Mouse (Mus musculus): Measurements from ENCODE around the gene Elmo1. TPM values are rescaled to one million over a fixed set of nuclear protein-coding genes. Genes with fewer than 3 reads are reported as not detected.

The Elmo1 gene
- polyA plus RNA-seq, 1 experiment from 2014 or later, result 11.2 TPM

GRCm38 (mm10) chr13:20146848-20147247, 56.5 kb downstream of the Elmo1 start:
- no peak for ATAC-seq (ENCODE audit: insufficient read depth, low FRiP score, low read depth)
- Histone ChIP-seq H3K4me3 (replicated peaks) (no peak overlapping the region), H3K9ac (no peak overlapping the region), H3K27ac (no peak overlapping the region), H3K4me1 (peaks cover 3% of the 10 kb centered on the region; the same call in 1 of the 2 replicates), H3K27me3 (replicated peaks) (no peaks in the 10 kb centered on the region), H3K4me2 (no peak overlapping the region), H3K9me3 (no peaks in the 10 kb centered on the region), H3K36me3 (no peaks in the 10 kb centered on the region)
- WGBS, result 86% methylated on average over 4 of the region's 4 CpGs

DNA sequence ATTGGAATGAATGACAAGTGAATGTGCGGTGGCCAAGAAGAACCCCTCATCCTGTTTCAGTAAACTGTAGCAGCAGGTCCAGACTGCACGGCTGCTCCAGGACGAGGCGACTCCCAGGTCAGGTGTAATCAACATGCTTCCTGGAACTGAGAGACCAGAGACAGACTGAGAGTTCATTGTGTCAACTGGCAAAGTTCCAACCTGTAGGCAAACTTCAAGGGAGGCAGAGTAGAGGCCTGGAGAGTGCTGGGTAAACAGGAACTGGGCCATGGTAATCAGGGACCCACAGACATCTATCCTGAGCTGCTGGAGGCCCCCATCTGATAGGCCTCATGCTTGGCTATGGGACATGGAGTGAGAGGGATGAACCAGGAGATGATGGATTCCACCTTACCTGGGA, 57.3 kb downstream of the Elmo1 start:
- peak overlapping the region; percentile 31; the same call in 1 of the 2 replicates for H3K27ac ChIP-seq
- no peaks in the 10 kb centered on the region for H3K27me3 ChIP-seq (replicated peaks)
- H3K4me2 ChIP-seq, result no peak overlapping the region
- no peak overlapping the region for H3K4me3 ChIP-seq (replicated peaks)
- peak; percentile 66 for ATAC-seq (ENCODE audit: insufficient read depth, low FRiP score, low read depth)
- peaks cover 3% of the 10 kb centered on the region; the same call in 1 of the 2 replicates for H3K4me1 ChIP-seq
- no peaks in the 10 kb centered on the region for H3K9me3 ChIP-seq
- no peak overlapping the region for H3K9ac ChIP-seq
- no peaks in the 10 kb centered on the region for H3K36me3 ChIP-seq
- WGBS, result 50% methylated on average over 4 of the region's 4 CpGs

DNA sequence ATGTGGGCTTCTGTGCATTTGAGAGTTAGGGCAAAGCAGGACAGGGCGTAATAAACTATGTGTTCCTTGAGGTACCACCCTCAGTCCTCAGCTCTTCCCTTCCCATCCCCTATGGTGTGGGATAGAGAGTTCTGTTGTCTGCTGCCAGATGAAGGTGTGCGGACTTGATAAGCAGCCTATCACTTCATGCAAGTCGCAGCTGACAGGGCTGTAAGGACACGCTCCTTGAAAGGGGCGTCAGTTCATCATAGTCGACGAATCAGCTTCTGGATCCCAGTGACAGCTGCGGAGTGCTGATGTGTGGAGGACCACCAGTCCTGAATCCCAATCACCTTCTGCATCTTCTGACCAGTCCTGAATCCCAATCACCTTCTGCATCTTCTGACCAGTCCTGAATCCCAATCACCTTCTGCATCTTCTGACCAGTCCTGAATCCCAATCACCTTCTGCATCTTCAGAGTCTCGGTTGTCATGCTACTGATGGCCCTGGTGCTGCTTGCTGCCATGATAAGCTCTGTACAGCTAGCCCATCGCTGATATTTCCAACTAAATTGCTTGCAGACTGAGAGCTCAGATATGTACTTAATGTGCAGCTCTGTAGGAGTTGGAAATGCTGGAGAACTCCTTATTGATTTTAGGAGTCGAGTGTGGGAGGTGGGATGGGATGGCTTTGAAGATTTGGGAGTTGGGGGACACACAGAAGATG, 59.9 kb downstream of the Elmo1 start:
- Histone ChIP-seq H3K9ac (no peak overlapping the region), H3K27ac (no peak overlapping the region), H3K36me3 (no peaks in the 10 kb centered on the region), H3K9me3 (no peaks in the 10 kb centered on the region), H3K27me3 (replicated peaks) (no peaks in the 10 kb centered on the region), H3K4me3 (replicated peaks) (no peak overlapping the region), H3K4me2 (no peak overlapping the region), H3K4me1 (peaks cover 3% of the 10 kb centered on the region; the same call in 1 of the 2 replicates)
- ATAC-seq (ENCODE audit: insufficient read depth, low FRiP score, low read depth), result peak; percentile 93
- 78% methylated on average over 11 of the region's 11 CpGs for WGBS

- Histone ChIP-seq H3K27me3 (replicated peaks) (no peaks in the 10 kb centered on the region), H3K4me3 (replicated peaks) (no peak overlapping the region), H3K36me3 (no peaks in the 10 kb centered on the region), H3K27ac (no peak overlapping the region), H3K9ac (no peak overlapping the region), H3K4me1 (peaks cover 3% of the 10 kb centered on the region; the same call in 1 of the 2 replicates), H3K9me3 (no peaks in the 10 kb centered on the region), H3K4me2 (no peak overlapping the region)
- 53% methylated on average over 4 of the region's 4 CpGs for WGBS
- ATAC-seq (ENCODE audit: insufficient read depth, low FRiP score, low read depth), result no peak
These were observed 61.0 kb downstream of the Elmo1 start for GRCm38 (mm10) chr13:20151302-20151978.

GRCm38 (mm10) chr13:20157059-20157458, 66.7 kb downstream of the Elmo1 start:
- Histone ChIP-seq H3K9me3 (no peaks in the 10 kb centered on the region), H3K4me1 (no peaks in the 10 kb centered on the region), H3K27me3 (replicated peaks) (no peaks in the 10 kb centered on the region), H3K4me2 (no peak overlapping the region), H3K4me3 (replicated peaks) (no peak overlapping the region), H3K9ac (no peak overlapping the region), H3K27ac (no peak overlapping the region), H3K36me3 (no peaks in the 10 kb centered on the region)
- ATAC-seq (ENCODE audit: insufficient read depth, low FRiP score, low read depth), result no peak
- 93% methylated on average over 1 of the region's 1 CpGs for WGBS

GRCm38 (mm10) chr13:20157529-20157928, 67.1 kb downstream of the Elmo1 start:
- 71% methylated on average over 5 of the region's 5 CpGs for whole genome bisulfite sequencing
- no peak overlapping the region for H3K27ac ChIP-seq
- no peak for ATAC-seq (ENCODE audit: insufficient read depth, low FRiP score, low read depth)
- no peaks in the 10 kb centered on the region for H3K27me3 ChIP-seq (replicated peaks)
- H3K9me3 ChIP-seq, result no peaks in the 10 kb centered on the region
- no peak overlapping the region for H3K9ac ChIP-seq
- no peaks in the 10 kb centered on the region for H3K36me3 ChIP-seq
- H3K4me2 ChIP-seq, result no peak overlapping the region
- no peak overlapping the region for H3K4me3 ChIP-seq (replicated peaks)
- H3K4me1 ChIP-seq, result no peaks in the 10 kb centered on the region

DNA sequence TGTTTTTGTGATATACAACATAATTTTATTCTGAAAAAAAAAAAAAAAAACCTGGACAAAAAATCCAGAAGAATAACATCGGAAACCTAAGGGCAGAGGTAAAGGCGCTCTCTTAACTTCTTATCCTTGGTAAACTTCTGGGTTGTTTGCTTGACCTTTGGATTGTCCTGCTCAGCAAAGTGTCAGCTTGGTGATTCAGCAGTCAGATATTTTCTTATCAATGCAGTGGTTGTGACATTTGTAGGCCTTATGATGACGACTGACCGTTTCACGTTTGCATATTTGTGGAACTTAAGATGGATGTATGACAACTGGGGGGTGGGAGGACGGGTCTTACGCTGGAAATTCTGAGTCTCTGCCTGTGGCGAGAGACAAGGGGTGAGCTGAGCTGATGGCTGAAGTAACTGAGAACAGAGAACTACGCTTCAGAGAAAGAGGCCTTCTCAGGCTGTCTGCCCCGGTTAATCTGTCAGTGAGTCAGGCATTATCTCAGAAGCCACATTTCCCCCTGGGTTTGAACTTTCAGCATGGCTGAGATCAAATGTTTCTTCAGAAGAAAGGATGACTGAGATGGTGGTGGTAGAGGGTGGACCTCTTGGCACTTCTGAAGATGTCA, 73.1 kb downstream of the Elmo1 start:
- no peak overlapping the region for H3K4me2 ChIP-seq
- 43% methylated on average over 10 of the region's 10 CpGs for WGBS

DNA sequence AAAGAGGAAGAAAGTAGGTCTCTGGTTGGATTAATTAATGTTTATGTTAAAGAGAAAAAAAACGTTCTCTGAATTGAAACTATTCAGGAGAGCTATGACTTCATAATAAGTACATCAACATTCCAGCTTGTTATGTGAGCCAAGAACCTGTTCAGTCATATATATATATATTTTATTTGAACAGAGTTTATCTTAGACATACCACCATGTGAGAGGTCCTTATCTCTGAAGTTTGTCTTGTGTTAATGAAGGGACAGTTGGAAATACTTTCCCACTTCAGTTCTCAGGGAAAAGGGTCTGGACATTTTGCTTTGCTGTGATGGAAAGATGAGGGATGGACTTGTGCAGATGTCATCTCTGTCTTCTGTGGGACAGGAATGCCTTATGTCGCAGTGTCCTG, 74.4 kb downstream of the Elmo1 start:
- Histone ChIP-seq H3K4me1 (no peaks in the 10 kb centered on the region), H3K27ac (no peak overlapping the region), H3K4me2 (no peak overlapping the region), H3K4me3 (replicated peaks) (no peak overlapping the region), H3K9me3 (no peaks in the 10 kb centered on the region), H3K9ac (no peak overlapping the region), H3K36me3 (no peaks in the 10 kb centered on the region), H3K27me3 (replicated peaks) (no peaks in the 10 kb centered on the region)
- ATAC-seq (ENCODE audit: insufficient read depth, low FRiP score, low read depth), result no peak
- WGBS, result 42% methylated on average over 2 of the region's 2 CpGs

More for the DNA sequence above, 73.1 kb downstream of the Elmo1 start:
- H3K27me3 ChIP-seq (replicated peaks), result no peaks in the 10 kb centered on the region
- H3K36me3 ChIP-seq, result no peaks in the 10 kb centered on the region
- ATAC-seq (ENCODE audit: insufficient read depth, low FRiP score, low read depth), result no peak; the same call in 1 of the 2 replicates
- H3K4me1 ChIP-seq, result no peaks in the 10 kb centered on the region
- no peak overlapping the region for H3K9ac ChIP-seq
- no peaks in the 10 kb centered on the region for H3K9me3 ChIP-seq
- no peak overlapping the region for H3K27ac ChIP-seq
- no peak overlapping the region for H3K4me3 ChIP-seq (replicated peaks)

DNA sequence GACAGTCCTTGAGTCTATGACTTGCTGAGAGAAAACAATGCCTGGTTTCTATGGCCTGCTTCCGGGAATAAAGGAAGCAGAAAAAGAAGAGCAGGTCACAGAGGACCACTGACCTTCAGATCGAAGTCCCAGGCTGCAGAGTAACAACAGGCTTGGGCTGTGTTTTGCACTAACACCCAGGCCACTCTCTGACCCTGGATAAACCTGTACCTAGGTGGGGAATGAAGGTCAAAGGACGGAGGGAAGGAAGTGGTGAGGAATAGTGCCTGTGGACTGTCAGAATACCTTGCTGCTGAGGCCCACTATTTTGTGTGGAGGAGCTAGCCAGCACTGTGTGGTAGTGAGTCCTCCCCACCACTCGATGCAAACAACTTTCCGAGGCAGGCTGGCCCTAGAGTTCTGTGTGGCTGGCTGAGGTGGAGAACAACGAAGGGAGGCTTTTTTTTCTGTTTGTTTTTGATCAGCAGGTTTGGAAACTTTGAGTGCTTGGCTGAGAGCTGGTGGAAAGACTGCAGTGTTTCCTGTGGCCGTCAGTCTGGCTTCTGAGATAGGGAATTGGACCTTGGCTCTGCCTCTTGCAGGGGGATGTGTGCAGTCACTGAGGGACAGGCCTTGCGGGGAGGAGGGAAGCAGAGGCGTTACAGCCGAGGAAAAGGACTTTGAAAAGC, 83.7 kb downstream of the Elmo1 start:
- H3K27ac ChIP-seq, result peak overlapping the region; percentile 49; the same call in 1 of the 2 replicates
- no peaks in the 10 kb centered on the region for H3K4me1 ChIP-seq
- H3K27me3 ChIP-seq (replicated peaks), result no peaks in the 10 kb centered on the region
- ATAC-seq (ENCODE audit: insufficient read depth, low FRiP score, low read depth), result peak; percentile 76
- H3K9me3 ChIP-seq, result no peaks in the 10 kb centered on the region
- no peak overlapping the region for H3K9ac ChIP-seq
- H3K4me3 ChIP-seq (replicated peaks), result no peak overlapping the region
- 26% methylated on average over 10 of the region's 10 CpGs for WGBS
- no peak overlapping the region for H3K4me2 ChIP-seq
- no peaks in the 10 kb centered on the region for H3K36me3 ChIP-seq

DNA sequence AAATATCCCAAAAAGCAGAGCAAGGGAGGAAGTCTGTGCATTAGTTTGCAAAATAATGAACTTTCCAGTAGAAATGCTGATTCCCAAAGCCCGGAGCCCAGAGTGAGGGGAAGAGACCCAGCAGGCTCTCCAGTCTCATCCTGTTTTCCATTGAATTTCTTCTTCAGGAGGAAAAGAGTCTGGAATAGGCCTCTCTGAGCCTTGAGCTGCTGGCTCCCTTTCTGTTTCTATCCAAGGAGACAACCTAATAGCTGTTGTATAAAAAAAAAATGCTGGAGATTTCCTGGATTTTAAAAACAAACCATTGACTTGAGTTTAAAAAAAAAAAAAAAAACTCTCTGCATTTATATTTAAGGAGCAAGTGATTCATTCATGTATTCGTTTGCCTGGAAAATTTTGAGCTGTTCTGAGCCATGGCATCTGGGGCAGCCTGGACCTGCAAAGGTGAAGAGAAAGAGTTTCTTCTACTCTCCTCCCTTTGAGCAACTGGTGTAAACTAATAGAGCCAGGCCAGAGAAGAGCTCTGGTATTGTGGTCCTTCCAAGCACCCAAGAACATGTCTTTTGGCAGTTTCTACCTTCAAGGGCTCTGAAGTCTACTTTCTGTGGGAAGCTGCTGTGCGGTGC, 84.4 kb downstream of the Elmo1 start:
- H3K4me2 ChIP-seq, result no peak overlapping the region
- ATAC-seq (ENCODE audit: insufficient read depth, low FRiP score, low read depth), result no peak

DNA sequence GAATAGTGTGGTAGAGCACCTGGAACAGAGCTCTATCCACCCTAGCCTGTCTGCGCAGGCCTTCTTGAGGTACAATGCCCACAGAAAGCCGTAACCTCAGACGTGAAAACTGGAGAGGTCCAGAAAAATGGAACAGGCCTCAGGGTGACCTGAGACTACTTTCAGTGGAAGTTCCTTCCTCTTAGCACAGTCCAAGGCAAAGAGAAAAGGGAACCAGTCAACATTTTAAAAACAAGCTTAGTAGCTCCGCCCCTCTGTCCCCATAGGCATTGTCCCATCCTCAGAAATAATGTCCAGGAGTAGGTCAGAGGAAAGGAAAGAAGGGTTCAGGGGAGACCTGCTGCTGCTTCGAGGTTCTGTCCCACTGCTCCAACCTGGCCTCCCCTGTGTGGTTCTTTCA, 90.3 kb downstream of the Elmo1 start:
- peak overlapping the region; percentile 44; the same call in 1 of the 2 replicates for H3K27ac ChIP-seq
- H3K4me2 ChIP-seq, result no peak overlapping the region
- no peak overlapping the region for H3K9ac ChIP-seq
- no peaks in the 10 kb centered on the region for H3K9me3 ChIP-seq
- no peak for ATAC-seq (ENCODE audit: insufficient read depth, low FRiP score, low read depth)
- WGBS, result 81% methylated on average over 5 of the region's 5 CpGs
- H3K4me3 ChIP-seq (replicated peaks), result no peak overlapping the region
- no peaks in the 10 kb centered on the region for H3K36me3 ChIP-seq
- no peaks in the 10 kb centered on the region for H3K27me3 ChIP-seq (replicated peaks)
- 0 out of 2 replicates have a peak, but pooled peaks cover 7% of the 10 kb centered on the region for H3K4me1 ChIP-seq

More for the DNA sequence above, 84.4 kb downstream of the Elmo1 start:
- no peaks in the 10 kb centered on the region for H3K4me1 ChIP-seq
- H3K4me3 ChIP-seq (replicated peaks), result no peak overlapping the region
- no peaks in the 10 kb centered on the region for H3K9me3 ChIP-seq
- WGBS, result 57% methylated on average over 3 of the region's 3 CpGs
- H3K36me3 ChIP-seq, result no peaks in the 10 kb centered on the region
- H3K9ac ChIP-seq, result no peak overlapping the region
- H3K27ac ChIP-seq, result peak overlapping the region; percentile 49; the same call in 1 of the 2 replicates
- H3K27me3 ChIP-seq (replicated peaks), result no peaks in the 10 kb centered on the region

All from stomach, embryonic 15.5 days (tissue).